Mouse (Mus musculus): Measurements from ENCODE around the gene Csnk1e. TPM values are rescaled to one million over a fixed set of nuclear protein-coding genes. Genes with fewer than 3 reads are reported as not detected.

Gene Csnk1e
- polyA plus RNA-seq, 1 experiment from 2014 or later, result 275 TPM

- WGBS, result 85% methylated on average over 7 of the region's 7 CpGs
- Histone ChIP-seq H3K4me3 (no peak overlapping the region), H3K27me3 (no peaks in the 10 kb centered on the region), H3K4me1 (replicated peaks) (peaks cover 39% of the 10 kb centered on the region), H3K9ac (no peak overlapping the region), H3K36me3 (peaks cover 3% of the 10 kb centered on the region; the same call in 1 of the 2 replicates), H3K9me3 (no peaks in the 10 kb centered on the region), H3K27ac (replicated peaks) (no peak overlapping the region), H3K4me2 (no peak overlapping the region)
- ATAC-seq (ENCODE audit: low read depth), result no peak
Observed at GRCm38 (mm10) chr15:79387611-79388010, 67.8 kb downstream of the Csnk1e start.

GRCm38 (mm10) chr15:79387081-79387480 lies 68.3 kb downstream of the Csnk1e start:
- no peak overlapping the region for H3K27ac ChIP-seq (replicated peaks)
- no peaks in the 10 kb centered on the region for H3K9me3 ChIP-seq
- 79% methylated on average over 6 of the region's 6 CpGs for WGBS
- ATAC-seq (ENCODE audit: low read depth), result no peak
- peaks cover 33% of the 10 kb centered on the region for H3K4me1 ChIP-seq (replicated peaks)
- H3K4me3 ChIP-seq, result no peak overlapping the region
- H3K4me2 ChIP-seq, result no peak overlapping the region
- H3K36me3 ChIP-seq, result peaks cover 3% of the 10 kb centered on the region; the same call in 1 of the 2 replicates
- no peak overlapping the region for H3K9ac ChIP-seq
- no peaks in the 10 kb centered on the region for H3K27me3 ChIP-seq

- no peak for ATAC-seq (ENCODE audit: low read depth)
- peaks cover 11% of the 10 kb centered on the region; the same call in 1 of the 2 replicates for H3K4me1 ChIP-seq (replicated peaks)
- peaks cover 22% of the 10 kb centered on the region for H3K36me3 ChIP-seq
- H3K27me3 ChIP-seq, result no peaks in the 10 kb centered on the region
- no peak overlapping the region for H3K4me3 ChIP-seq
- H3K9me3 ChIP-seq, result no peaks in the 10 kb centered on the region
- 84% methylated on average over 9 of the region's 9 CpGs for WGBS
- no peak overlapping the region for H3K27ac ChIP-seq (replicated peaks)
- H3K9ac ChIP-seq, result no peak overlapping the region
- H3K4me2 ChIP-seq, result no peak overlapping the region
Observed at GRCm38 (mm10) chr15:79381644-79382043, 73.7 kb downstream of the Csnk1e start.

GRCm38 (mm10) chr15:79380468-79381444 lies 74.6 kb downstream of the Csnk1e start:
- Histone ChIP-seq H3K4me2 (no peak overlapping the region), H3K36me3 (peaks cover 31% of the 10 kb centered on the region), H3K9ac (no peak overlapping the region), H3K27ac (replicated peaks) (no peak overlapping the region), H3K27me3 (no peaks in the 10 kb centered on the region), H3K4me1 (replicated peaks) (peaks cover 11% of the 10 kb centered on the region; the same call in 1 of the 2 replicates), H3K4me3 (no peak overlapping the region), H3K9me3 (no peaks in the 10 kb centered on the region)
- 55% methylated on average over 23 of the region's 23 CpGs for WGBS
- peak; percentile 65 for ATAC-seq (ENCODE audit: low read depth)

GRCm38 (mm10) chr15:79379658-79380057 lies 75.7 kb downstream of the Csnk1e start:
- H3K9me3 ChIP-seq, result no peaks in the 10 kb centered on the region
- no peak overlapping the region for H3K9ac ChIP-seq
- no peak overlapping the region for H3K4me3 ChIP-seq
- 0 out of 2 replicates have a peak overlapping the region, but pooled peaks have one; percentile 7 for H3K27ac ChIP-seq (replicated peaks)
- peaks cover 35% of the 10 kb centered on the region for H3K36me3 ChIP-seq
- no peak for ATAC-seq (ENCODE audit: low read depth)
- peaks cover 11% of the 10 kb centered on the region; the same call in 1 of the 2 replicates for H3K4me1 ChIP-seq (replicated peaks)
- 94% methylated on average over 7 of the region's 7 CpGs for WGBS
- H3K27me3 ChIP-seq, result no peaks in the 10 kb centered on the region
- no peak overlapping the region for H3K4me2 ChIP-seq

GRCm38 (mm10) chr15:79378608-79379007 lies 76.8 kb downstream of the Csnk1e start:
- no peak overlapping the region for H3K9ac ChIP-seq
- H3K36me3 ChIP-seq, result peaks cover 41% of the 10 kb centered on the region
- no peaks in the 10 kb centered on the region for H3K27me3 ChIP-seq
- WGBS, result 96% methylated on average over 10 of the region's 10 CpGs
- H3K4me1 ChIP-seq (replicated peaks), result peaks cover 11% of the 10 kb centered on the region; the same call in 1 of the 2 replicates
- H3K4me3 ChIP-seq, result no peak overlapping the region
- no peaks in the 10 kb centered on the region for H3K9me3 ChIP-seq
- ATAC-seq (ENCODE audit: low read depth), result no peak
- H3K27ac ChIP-seq (replicated peaks), result no peak overlapping the region
- H3K4me2 ChIP-seq, result no peak overlapping the region

- no peaks in the 10 kb centered on the region for H3K27me3 ChIP-seq
- H3K4me1 ChIP-seq (replicated peaks), result peaks cover 11% of the 10 kb centered on the region; the same call in 1 of the 2 replicates
- no peak overlapping the region for H3K9ac ChIP-seq
- H3K36me3 ChIP-seq, result peaks cover 49% of the 10 kb centered on the region
- no peak overlapping the region for H3K27ac ChIP-seq (replicated peaks)
- no peak for ATAC-seq (ENCODE audit: low read depth)
- WGBS, result 86% methylated on average over 6 of the region's 6 CpGs
- no peak overlapping the region for H3K4me3 ChIP-seq
- H3K4me2 ChIP-seq, result no peak overlapping the region
- no peaks in the 10 kb centered on the region for H3K9me3 ChIP-seq
Observed at GRCm38 (mm10) chr15:79377681-79378080, 77.7 kb downstream of the Csnk1e start.

GRCm38 (mm10) chr15:79374760-79375159 lies 80.6 kb downstream of the Csnk1e start:
- Histone ChIP-seq H3K27me3 (no peaks in the 10 kb centered on the region), H3K9me3 (no peaks in the 10 kb centered on the region), H3K4me1 (replicated peaks) (no peaks in the 10 kb centered on the region), H3K4me3 (no peak overlapping the region), H3K4me2 (no peak overlapping the region), H3K27ac (replicated peaks) (no peak overlapping the region), H3K36me3 (peaks cover 70% of the 10 kb centered on the region), H3K9ac (no peak overlapping the region)
- no peak for ATAC-seq (ENCODE audit: low read depth)
- 61% methylated on average over 3 of the region's 3 CpGs for WGBS

- H3K36me3 ChIP-seq, result peaks cover 74% of the 10 kb centered on the region
- no peaks in the 10 kb centered on the region for H3K9me3 ChIP-seq
- no peak overlapping the region for H3K9ac ChIP-seq
- no peak overlapping the region for H3K4me3 ChIP-seq
- WGBS, result 80% methylated on average over 7 of the region's 7 CpGs
- no peak overlapping the region for H3K4me2 ChIP-seq
- H3K4me1 ChIP-seq (replicated peaks), result peaks cover 7% of the 10 kb centered on the region; the same call in 1 of the 2 replicates
- H3K27ac ChIP-seq (replicated peaks), result no peak overlapping the region
- ATAC-seq (ENCODE audit: low read depth), result no peak
- no peaks in the 10 kb centered on the region for H3K27me3 ChIP-seq
Observed at GRCm38 (mm10) chr15:79370281-79370843, 85.0 kb downstream of the Csnk1e start.

- Histone ChIP-seq H3K9ac (no peak overlapping the region), H3K4me2 (no peak overlapping the region), H3K36me3 (peaks cover 81% of the 10 kb centered on the region), H3K9me3 (no peaks in the 10 kb centered on the region), H3K27ac (replicated peaks) (no peak overlapping the region), H3K4me3 (no peak overlapping the region), H3K27me3 (no peaks in the 10 kb centered on the region), H3K4me1 (replicated peaks) (peaks cover 7% of the 10 kb centered on the region; the same call in 1 of the 2 replicates)
- 81% methylated on average over 15 of the region's 15 CpGs for WGBS
- no peak for ATAC-seq (ENCODE audit: low read depth)
Observed at GRCm38 (mm10) chr15:79369452-79370280, 85.7 kb downstream of the Csnk1e start.

- no peak for ATAC-seq (ENCODE audit: low read depth)
- 86% methylated on average over 8 of the region's 8 CpGs for WGBS
- H3K36me3 ChIP-seq, result peaks cover 82% of the 10 kb centered on the region
- H3K4me3 ChIP-seq, result no peak overlapping the region
- peak overlapping the region; percentile 24; the same call in 1 of the 2 replicates for H3K27ac ChIP-seq (replicated peaks)
- no peak overlapping the region for H3K4me2 ChIP-seq
- H3K4me1 ChIP-seq (replicated peaks), result peaks cover 7% of the 10 kb centered on the region; the same call in 1 of the 2 replicates
- H3K27me3 ChIP-seq, result no peaks in the 10 kb centered on the region
- H3K9ac ChIP-seq, result no peak overlapping the region
- H3K9me3 ChIP-seq, result no peaks in the 10 kb centered on the region
Observed at GRCm38 (mm10) chr15:79368861-79369440, 86.4 kb downstream of the Csnk1e start.
